Mouse (Mus musculus) adrenal gland, adult 8-10 months (tissue): ENCODE data around the gene Tmem150a. TPM values are rescaled to one million over a fixed set of nuclear protein-coding genes. Genes with fewer than 3 reads are reported as not detected.

Experiments
- DNase-seq: peaks from one replicate; pipeline ENCODE4 v3.0.0; 2022
- total RNA-seq, 4 experiments: library from RNA; stranded (reverse); gene quantifications; 2 replicates each; pipeline ENCODE4 v1.2.4; 2022

The Tmem150a gene
- total RNA-seq, 4 experiments from 2014 or later, result 20.0 to 37.7 (median 28.2) TPM

DNA sequence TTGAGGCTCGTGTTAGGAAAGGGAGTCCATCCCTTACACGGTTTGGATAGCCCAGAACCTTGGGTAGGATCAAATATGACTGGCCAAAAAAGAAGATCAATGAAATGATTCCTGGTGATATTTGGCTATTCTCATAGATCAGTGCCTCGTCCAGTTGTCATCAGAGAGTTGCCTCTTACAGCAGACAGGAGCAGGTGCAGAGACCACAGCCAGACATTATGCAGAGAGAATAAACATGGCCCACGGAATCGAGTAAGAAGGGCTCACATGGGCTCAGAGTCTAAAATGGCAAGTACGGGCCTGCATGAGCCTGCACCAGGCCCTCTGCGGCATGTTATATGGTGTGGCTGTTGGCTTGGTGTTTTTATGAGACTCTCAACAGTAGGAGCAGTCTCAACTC lies 50.1 kb downstream of the Tmem150a start:
- no peak for DNase-seq

GRCm38 (mm10) chr6:72407119-72407518 lies 51.9 kb downstream of the Tmem150a start:
- peak; percentile 78 for DNase-seq

Other genes starting within 250 kb of the Tmem150a start
- gene Atoh8, start 119.9 kb upstream of the Tmem150a start, total RNA-seq, result 1 to 10 TPM; 1.8 to 3.9 (median 2.2) TPM
- not detected for gene Sftpb, start 50.8 kb upstream of the Tmem150a start, total RNA-seq
- gene Usp39, start 10.3 kb upstream of the Tmem150a start, total RNA-seq, result 10 to 100 TPM; 31.1 to 39.0 (median 34.4) TPM
- gene 0610030E20Rik, start 8.1 kb upstream of the Tmem150a start, total RNA-seq, result 10 to 100 TPM; 23.9 to 36.8 (median 29.1) TPM
- gene Rnf181, start 11.5 kb downstream of the Tmem150a start, total RNA-seq, result 100 to 1,000 TPM; 330 to 558 (median 451) TPM
- 10 to 100 TPM; 37.2 to 56.4 (median 40.4) TPM for gene Vamp5, start 25.0 kb downstream of the Tmem150a start, total RNA-seq
- gene Vamp8, start 35.3 kb downstream of the Tmem150a start, total RNA-seq, result 100 to 1,000 TPM; 142 to 179 (median 157) TPM
- 10 to 100 TPM; 58.6 to 91.3 (median 75.3) TPM for gene Ggcx, start 58.9 kb downstream of the Tmem150a start, total RNA-seq
- 100 to 1,000 TPM; 191 to 262 (median 238) TPM for gene Mat2a, start 84.1 kb downstream of the Tmem150a start, total RNA-seq
- gene Sh2d6, start 166.3 kb downstream of the Tmem150a start, total RNA-seq, result under 1 TPM; 0.43 to 0.52 (median 0.47) TPM
- 100 to 1,000 TPM in 1 of 4 experiments, 10 to 100 TPM in 3; 49.1 to 110 (median 82.0) TPM for gene Capg, start 188.9 kb downstream of the Tmem150a start, total RNA-seq
- gene Elmod3, start 243.0 kb downstream of the Tmem150a start, total RNA-seq, result 10 to 100 TPM; 19.9 to 35.5 (median 25.5) TPM
- gene Retsat, start 243.0 kb downstream of the Tmem150a start, total RNA-seq, result 100 to 1,000 TPM; 269 to 371 (median 318) TPM